Mouse (Mus musculus) intestine, embryonic 14.5 days (tissue): ENCODE results near the gene Zbtb18. TPM values are rescaled to one million over a fixed set of nuclear protein-coding genes. Genes with fewer than 3 reads are reported as not detected.

Source experiments
- ATAC-seq: fragments of 200-750 bp; cut with Nextera tagmentation; replicated peaks from 2 replicates; pipeline ENCODE4 v1.8.0; 2017; ENCODE audit warnings: low read depth, moderate number of reproducible peaks, moderate TSS enrichment, moderate library complexity; ENCODE audit not compliant: low FRiP score, low TSS enrichment
- DNase-seq: peaks from one replicate; pipeline ENCODE4 v3.0.0-alpha.2; 2018; ENCODE audit warnings: low spot score
- H3K27ac ChIP-seq: fragments of 300-500 bp; sonication (generic); 2 replicates; pipeline ENCODE4 v1.5.1; 2014; ENCODE audit warnings: low read depth, mild to moderate bottlenecking, control low read depth
- H3K27me3 ChIP-seq: fragments of 300-500 bp; sonication (generic); replicated peaks from 2 replicates; pipeline ENCODE4 v1.6.1; 2014; ENCODE audit warnings: low read length, control low read depth; ENCODE audit not compliant: control insufficient read depth, insufficient read depth
- H3K36me3 ChIP-seq: fragments of 300-500 bp; sonication (generic); 2 replicates; pipeline ENCODE4 v1.6.1; 2014; ENCODE audit warnings: low read length, control low read depth; ENCODE audit not compliant: control insufficient read depth, insufficient read depth
- H3K4me1 ChIP-seq: fragments of 300-500 bp; sonication (generic); replicated peaks from 2 replicates; pipeline ENCODE4 v1.6.1; 2014; ENCODE audit warnings: low read length, control low read depth, mixed read lengths; ENCODE audit not compliant: control insufficient read depth, insufficient read depth
- H3K4me2 ChIP-seq: fragments of 300-500 bp; sonication (generic); 2 replicates; pipeline ENCODE4 v1.6.1; 2014; ENCODE audit warnings: low read length
- H3K4me3 ChIP-seq: fragments of 300-500 bp; sonication (generic); 2 replicates; pipeline ENCODE4 v1.5.1; 2014; ENCODE audit warnings: low read depth, low read length, control low read depth, mixed read lengths
- H3K9ac ChIP-seq: fragments of 300-500 bp; sonication (generic); 2 replicates; pipeline ENCODE4 v1.6.1; 2014; ENCODE audit warnings: mild to moderate bottlenecking, low read length
- H3K9me3 ChIP-seq: fragments of 300-500 bp; sonication (generic); 2 replicates; pipeline ENCODE4 v1.6.1; 2016; ENCODE audit warnings: low read length, control low read depth; ENCODE audit not compliant: control insufficient read depth
- WGBS: fragments of 180-500 bp; shearing (Covaris S2); extraction: QIAGEN DNeasy Blood & Tissue Kit; methylation state at CpG from one replicate; pipeline ENCODE4 v1.1.7; 2014; 5-methylcytosine and 5-hydroxymethylcytosine counted together
- polyA plus RNA-seq: library from polyadenylated mRNA; unstranded; fragments of >200 nt; fragmentation: Nextera tagmentation; extraction: Ambion mirVana; gene quantifications from 2 replicates; pipeline ENCODE4 v1.2.1, GENCODE M21; 2014

Gene Zbtb18
- polyA plus RNA-seq, 1 experiment from 2014 or later = 4.7 TPM

GRCm38 (mm10) chr1:177479356-177480004 lies 37.3 kb downstream of the Zbtb18 start:
- no peaks in the 10 kb centered on the region for H3K27me3 ChIP-seq
- H3K9ac ChIP-seq = no peak overlapping the region
- no peaks in the 10 kb centered on the region for H3K4me1 ChIP-seq
- DNase-seq = no peak
- H3K27ac ChIP-seq = no peak overlapping the region
- WGBS = 66% methylated on average over 10 of the region's 10 CpGs
- H3K9me3 ChIP-seq = no peaks in the 10 kb centered on the region
- ATAC-seq = peak; percentile 70
- H3K4me2 ChIP-seq = no peak overlapping the region
- H3K4me3 ChIP-seq = no peak overlapping the region
- H3K36me3 ChIP-seq = no peaks in the 10 kb centered on the region

DNA sequence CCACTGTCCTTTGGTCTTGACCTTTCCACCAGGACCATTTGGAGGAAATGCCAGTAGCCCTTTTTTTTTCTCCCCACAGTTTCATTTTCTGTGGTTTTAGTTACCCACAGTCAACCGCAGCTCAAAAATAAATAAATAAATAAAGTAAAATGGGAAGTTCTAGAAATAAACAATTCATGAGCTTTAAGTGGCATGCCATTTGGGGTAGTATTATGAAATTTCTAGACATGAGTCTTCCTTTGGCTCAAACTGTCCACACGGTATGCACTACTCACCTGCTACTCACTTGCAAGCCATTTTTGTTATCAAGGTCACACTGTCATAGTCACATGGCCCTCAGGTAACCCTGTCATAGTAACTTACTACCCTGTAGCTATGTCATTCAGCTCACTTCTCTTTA lies 41.5 kb downstream of the Zbtb18 start:
- 91% methylated on average over 2 of the region's 2 CpGs for WGBS
- H3K27me3 ChIP-seq = no peaks in the 10 kb centered on the region
- H3K4me2 ChIP-seq = no peak overlapping the region

DNA sequence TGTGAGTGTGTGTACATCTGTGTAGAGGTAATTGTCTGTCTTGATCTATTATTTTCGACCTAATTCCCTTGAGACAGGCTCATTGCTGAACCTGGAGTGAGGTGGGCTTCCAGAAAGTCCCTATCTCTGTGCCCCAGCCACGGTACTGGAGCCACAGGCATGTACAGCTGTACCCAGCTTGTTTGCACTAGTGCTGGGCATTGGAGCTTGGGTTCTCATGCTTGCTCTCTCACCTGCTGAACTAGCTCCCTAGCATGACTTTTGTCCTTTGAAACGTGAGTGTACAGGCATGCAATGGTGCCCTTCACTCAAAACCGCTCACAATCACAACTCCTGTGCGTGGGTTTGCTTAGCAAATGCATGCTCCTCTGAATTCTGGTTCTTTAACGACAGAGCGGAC lies 42.1 kb downstream of the Zbtb18 start:
- Histone ChIP-seq H3K4me2 (no peak overlapping the region), H3K4me1 (no peaks in the 10 kb centered on the region), H3K9ac (no peak overlapping the region), H3K27ac (no peak overlapping the region), H3K4me3 (no peak overlapping the region), H3K27me3 (no peaks in the 10 kb centered on the region), H3K9me3 (no peaks in the 10 kb centered on the region), H3K36me3 (no peaks in the 10 kb centered on the region)
- WGBS = 77% methylated on average over 7 of the region's 7 CpGs
- ATAC-seq (no peak), DNase-seq (no peak)

More for the DNA sequence above, 41.5 kb downstream of the Zbtb18 start:
- H3K4me1 ChIP-seq = no peaks in the 10 kb centered on the region
- no peaks in the 10 kb centered on the region for H3K36me3 ChIP-seq
- DNase-seq (no peak), ATAC-seq (no peak)
- H3K9me3 ChIP-seq = no peaks in the 10 kb centered on the region
- H3K9ac ChIP-seq = no peak overlapping the region
- H3K4me3 ChIP-seq = no peak overlapping the region
- H3K27ac ChIP-seq = no peak overlapping the region

DNA sequence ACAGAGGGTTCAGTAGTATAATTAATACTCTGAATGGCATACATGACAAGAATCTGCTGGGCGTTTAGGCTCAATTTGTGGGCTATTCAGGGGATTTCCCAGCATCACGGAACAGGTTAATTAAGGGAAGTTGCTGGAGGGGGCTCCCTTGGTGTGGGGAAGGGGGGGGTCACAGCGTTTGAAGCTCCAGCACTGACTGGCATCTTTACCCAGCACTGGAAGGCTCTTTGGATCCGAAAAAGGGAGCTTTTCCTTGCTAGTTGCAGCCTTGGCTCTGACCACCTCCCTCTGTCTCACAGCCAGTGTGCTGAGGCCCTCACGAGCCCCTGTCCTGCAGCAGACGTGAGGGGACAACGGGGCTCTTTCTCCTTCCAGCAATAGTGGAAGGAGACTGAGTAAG lies 42.5 kb downstream of the Zbtb18 start:
- 49% methylated on average over 7 of the region's 7 CpGs for WGBS
- Histone ChIP-seq H3K9ac (no peak overlapping the region), H3K4me2 (no peak overlapping the region), H3K4me3 (no peak overlapping the region), H3K4me1 (no peaks in the 10 kb centered on the region), H3K27me3 (no peaks in the 10 kb centered on the region), H3K27ac (no peak overlapping the region), H3K36me3 (no peaks in the 10 kb centered on the region), H3K9me3 (no peaks in the 10 kb centered on the region)
- no peak for DNase-seq
- no peak for ATAC-seq

DNA sequence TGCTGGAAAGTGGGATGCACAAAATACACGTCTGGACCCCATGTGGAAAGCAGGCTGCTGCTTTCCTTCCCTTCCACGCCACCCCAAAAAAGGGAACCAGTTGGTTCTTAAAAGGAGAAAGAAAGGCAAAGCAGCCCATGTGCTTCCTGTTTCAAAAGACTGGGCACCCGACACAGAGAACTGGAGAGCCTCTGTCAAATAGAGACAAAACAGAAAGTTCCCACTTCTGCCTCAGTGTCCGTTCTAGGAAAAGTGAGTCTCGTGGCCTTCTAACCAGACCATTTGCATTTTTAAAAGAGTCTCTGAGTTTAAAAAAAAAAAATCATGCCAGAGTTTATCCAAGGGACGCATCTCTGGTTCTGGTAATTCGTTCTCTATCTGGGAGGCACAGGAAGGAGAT lies 47.7 kb downstream of the Zbtb18 start:
- Histone ChIP-seq H3K4me3 (no peak overlapping the region), H3K27me3 (no peaks in the 10 kb centered on the region), H3K4me2 (no peak overlapping the region), H3K27ac (no peak overlapping the region), H3K9ac (no peak overlapping the region), H3K36me3 (no peaks in the 10 kb centered on the region), H3K9me3 (no peaks in the 10 kb centered on the region), H3K4me1 (no peaks in the 10 kb centered on the region)
- DNase-seq (no peak), ATAC-seq (no peak)
- 59% methylated on average over 7 of the region's 7 CpGs for whole genome bisulfite sequencing

DNA sequence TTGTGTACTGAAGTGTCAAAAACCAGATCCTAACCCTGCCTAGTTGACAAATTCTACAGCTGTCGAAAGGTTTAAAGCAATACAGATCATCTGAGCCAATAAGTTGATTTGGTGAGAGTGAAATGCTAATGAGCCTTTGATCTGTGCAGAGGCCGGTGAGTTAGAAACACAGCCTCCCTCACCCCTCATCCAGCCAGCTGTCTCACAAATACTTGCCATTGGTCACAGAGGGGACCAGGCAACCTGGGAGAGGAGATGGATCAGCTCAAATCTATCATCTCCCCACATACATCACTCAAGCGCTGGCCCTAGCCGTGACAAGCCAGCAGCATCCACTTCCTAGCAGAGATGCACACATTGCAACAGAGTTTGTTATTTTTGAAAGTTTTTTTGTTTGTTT lies 48.7 kb downstream of the Zbtb18 start:
- no peak overlapping the region for H3K4me3 ChIP-seq
- H3K4me1 ChIP-seq = no peaks in the 10 kb centered on the region
- no peaks in the 10 kb centered on the region for H3K27me3 ChIP-seq
- no peaks in the 10 kb centered on the region for H3K36me3 ChIP-seq
- ATAC-seq = no peak
- no peak overlapping the region for H3K27ac ChIP-seq
- 52% methylated on average over 4 of the region's 4 CpGs for WGBS
- H3K4me2 ChIP-seq = no peak overlapping the region
- no peaks in the 10 kb centered on the region for H3K9me3 ChIP-seq
- no peak overlapping the region for H3K9ac ChIP-seq
- no peak for DNase-seq

GRCm38 (mm10) chr1:177491280-177491679 lies 49.1 kb downstream of the Zbtb18 start:
- H3K9me3 ChIP-seq = no peaks in the 10 kb centered on the region
- WGBS = 59% methylated on average over 8 of the region's 8 CpGs
- H3K9ac ChIP-seq = no peak overlapping the region
- no peak overlapping the region for H3K4me3 ChIP-seq
- no peaks in the 10 kb centered on the region for H3K27me3 ChIP-seq
- no peak overlapping the region for H3K4me2 ChIP-seq
- DNase-seq (no peak), ATAC-seq (no peak)
- H3K27ac ChIP-seq = no peak overlapping the region
- H3K4me1 ChIP-seq = no peaks in the 10 kb centered on the region
- no peaks in the 10 kb centered on the region for H3K36me3 ChIP-seq

DNA sequence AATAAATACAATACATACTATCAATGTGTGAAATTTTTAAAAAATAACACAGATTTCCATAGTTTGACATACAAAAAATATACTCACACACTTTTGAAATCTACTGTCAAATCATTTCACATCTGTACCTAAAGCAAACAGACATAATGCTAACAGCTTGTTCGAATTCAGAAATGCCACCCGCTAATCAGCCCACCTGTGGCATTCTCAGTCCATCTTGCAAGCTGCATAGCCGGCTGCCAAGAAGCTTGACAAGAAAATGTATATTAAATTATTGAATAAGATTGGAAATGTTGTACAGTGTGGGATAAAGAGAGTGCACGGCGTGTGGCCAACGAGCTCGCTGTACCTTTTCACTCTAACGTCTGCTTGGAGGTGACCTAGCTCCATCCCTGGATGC lies 52.2 kb downstream of the Zbtb18 start:
- Histone ChIP-seq H3K9me3 (no peaks in the 10 kb centered on the region), H3K9ac (no peak overlapping the region), H3K4me2 (no peak overlapping the region), H3K4me1 (no peaks in the 10 kb centered on the region), H3K27ac (no peak overlapping the region), H3K27me3 (no peaks in the 10 kb centered on the region), H3K4me3 (no peak overlapping the region), H3K36me3 (no peaks in the 10 kb centered on the region)
- DNase-seq = no peak
- WGBS = 86% methylated on average over 8 of the region's 8 CpGs
- no peak for ATAC-seq

DNA sequence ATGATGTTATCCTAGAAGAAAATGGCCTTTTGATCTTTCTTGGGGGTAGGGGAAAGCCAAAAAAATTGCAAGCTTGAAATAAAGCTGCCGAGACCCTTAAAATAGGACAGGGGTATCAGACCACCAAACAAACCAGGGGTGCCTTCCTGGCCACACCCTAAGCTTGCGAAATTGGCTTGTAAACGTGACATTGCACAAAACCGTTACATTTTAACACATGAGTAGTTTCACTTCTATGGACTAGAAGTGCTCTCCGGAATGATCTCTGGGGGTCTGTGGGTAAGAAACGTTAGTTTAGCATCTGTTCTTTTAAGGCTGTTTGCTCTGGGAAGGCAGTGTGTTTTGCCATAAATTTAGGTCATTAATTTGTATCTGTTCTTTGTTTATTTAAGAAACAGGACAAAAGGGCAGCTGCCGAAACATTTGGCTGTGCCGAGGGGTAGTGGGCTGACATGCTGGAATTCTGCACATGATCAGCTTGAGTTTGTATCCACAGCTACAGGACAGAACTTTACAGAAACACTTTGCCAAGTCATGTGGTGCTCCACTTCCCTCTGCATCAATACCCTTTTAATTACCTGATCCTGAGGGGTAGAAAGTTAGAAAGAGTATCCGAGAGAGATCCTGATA lies 52.9 kb downstream of the Zbtb18 start:
- no peaks in the 10 kb centered on the region for H3K4me1 ChIP-seq
- H3K4me2 ChIP-seq = no peak overlapping the region
- H3K36me3 ChIP-seq = no peaks in the 10 kb centered on the region
- no peaks in the 10 kb centered on the region for H3K27me3 ChIP-seq
- WGBS = 34% methylated on average over 9 of the region's 9 CpGs
- H3K9me3 ChIP-seq = no peaks in the 10 kb centered on the region
- no peak overlapping the region for H3K9ac ChIP-seq
- no peak overlapping the region for H3K27ac ChIP-seq
- DNase-seq = no peak
- no peak overlapping the region for H3K4me3 ChIP-seq
- ATAC-seq = no peak
